Comparison of ENCODE assay signal across 7 mouse cellular contexts in the genomic region with DNA sequence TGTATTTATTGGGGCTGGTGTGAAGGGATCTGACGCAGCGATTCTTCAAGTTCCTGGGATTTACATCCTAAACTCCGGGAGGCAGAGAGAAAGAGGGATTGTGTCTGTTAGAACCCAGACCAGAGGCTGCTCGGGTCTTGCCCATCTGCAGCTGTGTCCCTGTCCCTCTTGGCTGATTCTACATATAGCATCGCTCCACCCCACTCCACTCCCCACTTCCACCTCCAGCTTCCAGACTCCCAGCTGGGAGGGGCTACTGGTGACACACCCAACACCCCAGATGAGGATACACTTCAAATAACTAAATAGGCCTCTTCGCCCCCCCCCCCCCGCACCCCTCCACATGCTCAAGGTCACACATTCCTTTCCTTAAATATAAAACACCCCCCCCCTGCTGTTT.
"Had no signal": no experiment of that assay in that cellular context is flagged by ENCODE, and none has a peak within 500 bp of the region (broad histone marks: within the 10 kb centered on the region; RNA-seq: fewer than 3 reads in every experiment).

No protein-coding gene starts in this region.

- DNase-seq: kidney, postnatal 10 days; kidney, postnatal 4 days; lung, adult 18-20 months; right cerebral cortex, postnatal 25 days; thymus, postnatal 36 days had no signal

- H3K4me3 ChIP-seq: layer of hippocampus, adult 2 months had no signal

- H3K27ac ChIP-seq: layer of hippocampus, adult 2 months; liver, embryonic 14.5 days had no signal

- H3K9ac ChIP-seq: liver, embryonic 14.5 days had no signal
